18 mouse cellular contexts compared by ENCODE assay signal in genomic region chr2:132526110-132526509, GRCm38 (mm10).
"Had no signal": no experiment of that assay in that cellular context is flagged by ENCODE, and none has a peak within 500 bp of the region (broad histone marks: within the 10 kb centered on the region; RNA-seq: fewer than 3 reads in every experiment).

No protein-coding gene starts in this region.

- H3K4me1 ChIP-seq: liver, embryonic 12.5 days; liver, embryonic 15.5 days; midbrain, embryonic 12.5 days; neural tube, embryonic 12.5 days; neural tube, embryonic 15.5 days had no signal

- H3K9ac ChIP-seq: liver, embryonic 12.5 days; liver, embryonic 15.5 days; midbrain, embryonic 12.5 days; midbrain, embryonic 15.5 days; neural tube, embryonic 12.5 days; neural tube, embryonic 15.5 days had no signal

- ATAC-seq: liver, embryonic 12.5 days had no signal

- H3K9me3 ChIP-seq: liver, embryonic 12.5 days; liver, embryonic 15.5 days; midbrain, embryonic 15.5 days; neural tube, embryonic 12.5 days; neural tube, embryonic 15.5 days had no signal

- H3K27me3 ChIP-seq: liver, embryonic 12.5 days; liver, embryonic 15.5 days; midbrain, embryonic 12.5 days; midbrain, embryonic 15.5 days; neural tube, embryonic 12.5 days; neural tube, embryonic 15.5 days had no signal

- H3K4me3 ChIP-seq: liver, embryonic 12.5 days; liver, embryonic 15.5 days; midbrain, embryonic 12.5 days; midbrain, embryonic 15.5 days; neural tube, embryonic 12.5 days; neural tube, embryonic 15.5 days had no signal

- H3K27ac ChIP-seq: kidney, postnatal 0 days; liver, embryonic 12.5 days; liver, embryonic 15.5 days; midbrain, embryonic 12.5 days; midbrain, embryonic 15.5 days; neural tube, embryonic 12.5 days; neural tube, embryonic 15.5 days had no signal

- H3K4me2 ChIP-seq: liver, embryonic 12.5 days; liver, embryonic 15.5 days; midbrain, embryonic 12.5 days; midbrain, embryonic 15.5 days; neural tube, embryonic 12.5 days; neural tube, embryonic 15.5 days had no signal

- DNase-seq: kidney, adult 2 months; kidney, postnatal 36 days; liver; lung, adult 2 months; lung, postnatal 14 days; lung, postnatal 4 days; right cerebral cortex, adult 18-20 months; right cerebral cortex, postnatal 14 days; spleen, adult 18-20 months; thymus, adult 18-20 months; thymus, postnatal 36 days had no signal
